Mouse (Mus musculus): ENCODE results near the gene Scn11a. TPM values are rescaled to one million over a fixed set of nuclear protein-coding genes. Genes with fewer than 3 reads are reported as not detected.

The Scn11a gene
- total RNA-seq, 2 experiments from 2014 or later = 0.05 to 0.07 TPM

Other genes with a start within 250 kb of the Scn11a start
- gene Scn5a, start 246.4 kb downstream of the Scn11a start, total RNA-seq (2021) = 100 to 1,000 TPM; 129 to 133 TPM
- gene Scn10a, start 106.1 kb downstream of the Scn11a start, total RNA-seq (2021) = under 1 TPM; 0.44 to 0.53 TPM
- gene Wdr48, start 69.4 kb upstream of the Scn11a start, total RNA-seq (2021) = 10 to 100 TPM; 28.9 to 29.6 TPM
- 10 to 100 TPM; 21.4 to 22.8 TPM for gene Gorasp1, start 112.1 kb upstream of the Scn11a start, total RNA-seq (2021)
- gene Ttc21a, start 112.2 kb upstream of the Scn11a start, total RNA-seq (2021) = under 1 TPM in 1 of 2 experiments, not detected in 1; 0.26 TPM
- gene Csrnp1, start 159.2 kb upstream of the Scn11a start, total RNA-seq (2021) = 10 to 100 TPM; 15.8 to 21.4 TPM
- gene Xirp1, start 198.1 kb upstream of the Scn11a start, total RNA-seq (2021) = 100 to 1,000 TPM; 105 to 114 TPM
- 1 to 10 TPM; 3.4 TPM for gene Cx3cr1, start 244.4 kb upstream of the Scn11a start, total RNA-seq (2021)